Mouse (Mus musculus): Measurements from ENCODE around the gene Lrrc29. TPM values are rescaled to one million over a fixed set of nuclear protein-coding genes. Genes with fewer than 3 reads are reported as not detected.

The Lrrc29 gene
- polyA plus RNA-seq, 1 experiment from 2014 or later, result 2.6 TPM

- no peak overlapping the region for H3K9ac ChIP-seq
- no peaks in the 10 kb centered on the region for H3K9me3 ChIP-seq (replicated peaks)
- peak overlapping the region; percentile 26 for H3K4me3 ChIP-seq (replicated peaks)
- H3K4me1 ChIP-seq, result peaks cover 27% of the 10 kb centered on the region
- H3K27ac ChIP-seq, result no peak overlapping the region
- peak; percentile 55; the same call in 1 of the 2 replicates for ATAC-seq (replicated peaks; ENCODE audit: low FRiP score)
- peaks cover 71% of the 10 kb centered on the region for H3K27me3 ChIP-seq
- peaks cover 12% of the 10 kb centered on the region; the same call in 1 of the 2 replicates for H3K36me3 ChIP-seq
- 2% methylated on average over 28 of the region's 28 CpGs for WGBS
- H3K4me2 ChIP-seq, result peak overlapping the region; percentile 52
Observed at GRCm38 (mm10) chr8:105278911-105279334, 47.2 kb downstream of the Lrrc29 start.

DNA sequence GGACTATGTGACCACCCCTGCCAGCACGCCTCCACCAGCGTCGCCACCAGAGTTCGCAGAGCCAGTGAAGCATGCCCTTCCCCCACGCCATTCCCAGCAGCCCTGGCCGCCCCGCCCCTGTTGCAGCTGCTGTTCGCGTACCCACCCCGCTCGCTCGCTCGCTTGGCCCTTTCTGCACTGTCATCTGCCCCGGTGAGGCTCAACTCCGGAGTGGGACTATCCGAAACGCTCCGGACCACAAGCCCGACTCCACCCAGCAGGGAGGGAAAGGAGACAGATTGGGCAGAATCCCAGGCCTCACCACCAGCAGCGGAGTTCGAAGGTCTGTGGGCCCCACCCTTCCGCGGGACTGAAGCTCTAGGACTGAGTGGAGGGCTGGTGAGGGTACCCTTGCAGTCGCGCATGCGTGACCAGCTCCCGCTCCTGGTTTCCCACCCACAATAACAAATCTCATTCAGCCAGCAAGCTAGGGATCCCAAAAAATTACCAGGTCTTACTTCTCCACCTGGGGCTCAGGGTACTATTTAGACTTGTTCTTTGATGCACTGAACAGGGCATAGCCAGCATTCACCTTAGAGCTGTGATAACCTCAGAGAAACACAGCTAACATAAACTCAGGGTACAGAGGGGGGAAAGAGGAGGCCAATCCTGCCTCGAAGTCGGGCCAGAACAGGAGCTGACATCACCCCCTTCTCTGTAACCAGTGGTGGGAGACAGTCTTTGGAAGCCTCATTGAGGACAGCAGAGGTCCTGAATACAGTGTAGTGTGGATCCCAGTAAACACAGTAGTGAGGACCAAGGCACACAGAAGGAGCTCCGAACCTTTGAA lies 49.6 kb downstream of the Lrrc29 start:
- H3K9ac ChIP-seq, result no peak overlapping the region
- WGBS, result 3% methylated on average over 30 of the region's 30 CpGs
- H3K4me2 ChIP-seq, result peak overlapping the region; percentile 71
- H3K27ac ChIP-seq, result no peak overlapping the region
- H3K4me3 ChIP-seq (replicated peaks), result peak overlapping the region; percentile 42
- H3K36me3 ChIP-seq, result 0 out of 2 replicates have a peak, but pooled peaks cover 6% of the 10 kb centered on the region
- H3K27me3 ChIP-seq, result peaks cover 95% of the 10 kb centered on the region
- peak; percentile 62; the same call in 1 of the 2 replicates for ATAC-seq (replicated peaks; ENCODE audit: low FRiP score)
- no peaks in the 10 kb centered on the region for H3K9me3 ChIP-seq (replicated peaks)
- H3K4me1 ChIP-seq, result peaks cover 27% of the 10 kb centered on the region

DNA sequence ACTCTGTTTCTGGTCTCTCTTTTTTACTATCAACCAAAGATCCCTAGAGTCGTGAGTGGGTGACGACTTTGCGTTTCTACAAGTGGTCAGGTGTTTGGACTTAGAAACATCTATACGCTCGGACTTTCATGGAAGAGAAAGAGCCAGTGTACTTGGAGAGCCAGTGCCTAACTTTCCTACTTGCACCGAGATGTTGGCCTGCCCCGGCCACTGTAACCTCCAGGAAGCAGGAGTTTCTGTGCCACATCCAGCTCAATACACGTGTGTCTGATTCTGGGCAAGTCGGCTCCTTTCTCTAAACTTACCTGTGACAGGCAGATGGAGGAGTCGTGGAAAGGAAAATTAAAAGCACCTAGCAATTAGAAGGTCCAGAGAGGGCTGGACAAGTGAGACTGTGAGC lies 50.2 kb downstream of the Lrrc29 start, which contains the start of gene Nol3:
Gene Nol3 (plus strand): TSS at position 301 of the 400 bp plus-strand sequence.
- peak within 1 kb of the TSS; percentile 71 for H3K4me2 ChIP-seq
- no peak within 1 kb of the TSS for H3K9ac ChIP-seq
- H3K4me3 ChIP-seq (replicated peaks), result peak within 1 kb of the TSS; percentile 42
- WGBS, result 2% methylated on average over 10 of the region's 10 CpGs
- ATAC-seq (replicated peaks; ENCODE audit: low FRiP score), result no peak
- peaks cover 29% of the 10 kb centered on the region for H3K4me1 ChIP-seq
- H3K27ac ChIP-seq, result no peak within 1 kb of the TSS
- no peaks in the 10 kb centered on the region for H3K9me3 ChIP-seq (replicated peaks)
- 0 out of 2 replicates have a peak, but pooled peaks cover 3% of the 10 kb centered on the region for H3K36me3 ChIP-seq
- H3K27me3 ChIP-seq, result peaks cover 99% of the 10 kb centered on the region

GRCm38 (mm10) chr8:105275387-105275786 lies 50.7 kb downstream of the Lrrc29 start:
- Histone ChIP-seq H3K36me3 (0 out of 2 replicates have a peak, but pooled peaks cover 3% of the 10 kb centered on the region), H3K9me3 (replicated peaks) (no peaks in the 10 kb centered on the region), H3K9ac (no peak overlapping the region), H3K27ac (no peak overlapping the region), H3K4me3 (replicated peaks) (no peak overlapping the region; the same call in 1 of the 2 replicates), H3K4me2 (peak overlapping the region; percentile 71), H3K4me1 (peaks cover 33% of the 10 kb centered on the region), H3K27me3 (peaks cover 100% of the 10 kb centered on the region)
- no peak for ATAC-seq (replicated peaks; ENCODE audit: low FRiP score)
- WGBS, result 4% methylated on average over 10 of the region's 11 CpGs

- Histone ChIP-seq H3K4me1 (peaks cover 43% of the 10 kb centered on the region), H3K4me2 (peak overlapping the region; percentile 92; the same call in 1 of the 2 replicates), H3K4me3 (replicated peaks) (peak overlapping the region; percentile 13; the same call in 1 of the 2 replicates), H3K27me3 (peaks cover 100% of the 10 kb centered on the region), H3K9ac (no peak overlapping the region), H3K36me3 (no peaks in the 10 kb centered on the region), H3K27ac (no peak overlapping the region), H3K9me3 (replicated peaks) (no peaks in the 10 kb centered on the region)
- ATAC-seq (replicated peaks; ENCODE audit: low FRiP score), result no peak
- under 1% methylated on average over 11 of the region's 11 CpGs for WGBS
Observed at GRCm38 (mm10) chr8:105270916-105271186, 55.2 kb downstream of the Lrrc29 start.

DNA sequence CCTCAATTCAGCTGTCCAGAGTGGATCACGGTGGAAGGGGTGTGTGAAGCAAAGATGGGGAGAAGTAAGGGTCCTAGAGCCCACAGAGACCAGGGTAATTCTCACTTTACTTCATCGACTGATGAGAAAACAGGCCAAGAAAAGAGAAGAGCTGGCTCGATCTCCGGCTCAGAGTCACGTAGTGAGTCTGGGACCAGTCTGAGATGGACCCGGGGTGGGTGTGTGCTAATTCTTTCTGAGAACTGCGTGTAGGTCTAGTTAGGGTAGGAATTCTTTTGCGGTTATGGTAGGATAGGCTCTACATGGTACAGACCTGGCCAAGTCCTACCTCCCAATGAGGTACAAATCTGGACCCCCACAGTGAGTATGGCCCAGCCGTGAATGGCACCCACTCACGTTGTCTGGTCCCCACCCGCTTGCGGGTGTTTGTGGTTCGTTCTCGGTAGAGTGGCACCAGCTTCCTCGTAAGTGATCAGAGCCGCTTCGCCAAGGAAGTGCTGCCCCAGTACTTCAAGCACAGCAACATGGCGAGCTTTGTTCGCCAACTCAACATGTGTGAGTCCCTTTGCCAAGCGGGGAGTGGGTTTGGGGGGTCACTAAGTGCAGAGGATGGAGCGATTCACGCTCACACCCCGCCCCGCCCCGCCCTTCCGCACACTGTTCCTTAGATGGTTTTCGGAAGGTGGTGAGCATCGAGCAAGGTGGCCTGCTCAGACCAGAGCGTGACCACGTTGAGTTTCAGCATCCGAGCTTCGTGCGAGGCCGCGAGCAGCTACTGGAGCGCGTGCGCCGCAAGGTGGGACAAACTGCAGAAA lies 55.8 kb downstream of the Lrrc29 start:
- Histone ChIP-seq H3K4me2 (peak overlapping the region; percentile 92), H3K9ac (no peak overlapping the region), H3K9me3 (replicated peaks) (no peaks in the 10 kb centered on the region), H3K27me3 (peaks cover 100% of the 10 kb centered on the region), H3K27ac (no peak overlapping the region), H3K4me1 (peaks cover 40% of the 10 kb centered on the region), H3K4me3 (replicated peaks) (peak overlapping the region; percentile 53), H3K36me3 (no peaks in the 10 kb centered on the region)
- 1% methylated on average over 39 of the region's 39 CpGs for WGBS
- no peak for ATAC-seq (replicated peaks; ENCODE audit: low FRiP score)

DNA sequence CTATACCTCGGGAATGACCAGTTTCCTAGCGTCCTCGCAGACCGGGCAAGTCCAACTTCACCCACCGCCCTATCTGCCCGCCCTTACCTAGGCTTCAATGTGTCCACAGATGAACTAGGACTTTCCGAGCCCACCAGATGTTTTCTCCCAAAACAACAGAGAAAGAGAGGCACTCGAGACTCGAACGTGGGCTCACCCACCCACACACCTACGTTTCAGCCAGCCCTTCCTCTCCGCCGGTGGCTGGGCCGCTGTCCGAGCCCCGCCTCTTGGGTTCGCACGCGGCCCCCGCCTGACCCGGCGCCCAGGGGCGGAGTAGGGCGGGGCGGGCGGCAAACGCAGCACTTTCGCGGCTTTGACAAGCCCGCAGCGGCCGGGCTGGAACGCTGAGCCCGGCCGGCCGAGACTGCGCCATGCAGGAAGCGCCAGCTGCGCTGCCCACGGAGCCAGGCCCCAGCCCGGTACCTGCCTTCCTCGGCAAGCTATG lies 56.6 kb downstream of the Lrrc29 start, which contains the start of gene Hsf4:
Gene Hsf4 (plus strand): TSS at position 341 of the 487 bp plus-strand sequence.
- H3K27me3 ChIP-seq, result peaks cover 99% of the 10 kb centered on the region
- H3K9me3 ChIP-seq (replicated peaks), result no peaks in the 10 kb centered on the region
- under 1% methylated on average over 42 of the region's 42 CpGs for WGBS
- peak within 1 kb of the TSS; percentile 53 for H3K4me3 ChIP-seq (replicated peaks)
- no peak within 1 kb of the TSS for H3K27ac ChIP-seq
- ATAC-seq (replicated peaks; ENCODE audit: low FRiP score), result 0 out of 2 replicates have a peak, but pooled peaks have one; percentile 9
- no peaks in the 10 kb centered on the region for H3K36me3 ChIP-seq
- H3K4me1 ChIP-seq, result peaks cover 46% of the 10 kb centered on the region
- H3K4me2 ChIP-seq, result peak within 1 kb of the TSS; percentile 92
- peak within 1 kb of the TSS; percentile 35; the same call in 1 of the 2 replicates for H3K9ac ChIP-seq

- ATAC-seq (replicated peaks; ENCODE audit: low FRiP score), result no peak
- Histone ChIP-seq H3K27ac (no peak overlapping the region), H3K27me3 (peaks cover 96% of the 10 kb centered on the region), H3K9ac (peak overlapping the region; percentile 35; the same call in 1 of the 2 replicates), H3K4me2 (peak overlapping the region; percentile 92), H3K4me1 (peaks cover 47% of the 10 kb centered on the region), H3K4me3 (replicated peaks) (peak overlapping the region; percentile 53), H3K36me3 (no peaks in the 10 kb centered on the region), H3K9me3 (replicated peaks) (no peaks in the 10 kb centered on the region)
- WGBS, result 2% methylated on average over 10 of the region's 10 CpGs
Observed at GRCm38 (mm10) chr8:105269075-105269458, 57.0 kb downstream of the Lrrc29 start.

- peak overlapping the region; percentile 22; the same call in 1 of the 2 replicates for H3K9ac ChIP-seq
- no peak overlapping the region for H3K27ac ChIP-seq
- H3K9me3 ChIP-seq (replicated peaks), result no peaks in the 10 kb centered on the region
- H3K27me3 ChIP-seq, result peaks cover 94% of the 10 kb centered on the region
- ATAC-seq (replicated peaks; ENCODE audit: low FRiP score), result peak; percentile 43
- no peaks in the 10 kb centered on the region for H3K36me3 ChIP-seq
- H3K4me1 ChIP-seq, result peaks cover 51% of the 10 kb centered on the region
- peak overlapping the region; percentile 53 for H3K4me3 ChIP-seq (replicated peaks)
- H3K4me2 ChIP-seq, result peak overlapping the region; percentile 92
- WGBS, result under 1% methylated on average over 65 of the region's 65 CpGs
Observed at GRCm38 (mm10) chr8:105268342-105269074, 57.6 kb downstream of the Lrrc29 start.

GRCm38 (mm10) chr8:105266775-105267174 lies 59.3 kb downstream of the Lrrc29 start:
- peaks cover 90% of the 10 kb centered on the region for H3K27me3 ChIP-seq
- WGBS, result 22% methylated on average over 13 of the region's 13 CpGs
- no peak overlapping the region for H3K4me3 ChIP-seq (replicated peaks)
- no peak overlapping the region for H3K9ac ChIP-seq
- H3K4me1 ChIP-seq, result peaks cover 51% of the 10 kb centered on the region
- H3K4me2 ChIP-seq, result no peak overlapping the region
- H3K27ac ChIP-seq, result no peak overlapping the region
- H3K36me3 ChIP-seq, result no peaks in the 10 kb centered on the region
- ATAC-seq (replicated peaks; ENCODE audit: low FRiP score), result no peak
- H3K9me3 ChIP-seq (replicated peaks), result no peaks in the 10 kb centered on the region

GRCm38 (mm10) chr8:105265128-105265527 lies 61.0 kb downstream of the Lrrc29 start:
- Histone ChIP-seq H3K36me3 (no peaks in the 10 kb centered on the region), H3K27ac (no peak overlapping the region), H3K4me2 (peak overlapping the region; percentile 82), H3K9me3 (replicated peaks) (no peaks in the 10 kb centered on the region), H3K4me1 (peaks cover 44% of the 10 kb centered on the region), H3K9ac (0 out of 2 replicates have a peak overlapping the region, but pooled peaks have one; percentile 54), H3K4me3 (replicated peaks) (peak overlapping the region; percentile 60), H3K27me3 (peaks cover 90% of the 10 kb centered on the region)
- WGBS, result 4% methylated on average over 10 of the region's 10 CpGs
- ATAC-seq (replicated peaks; ENCODE audit: low FRiP score), result no peak
